Mouse (Mus musculus): ENCODE data around the gene Slc16a6. TPM values are rescaled to one million over a fixed set of nuclear protein-coding genes. Genes with fewer than 3 reads are reported as not detected.

Slc16a6 gene
- total RNA-seq, 2 experiments from 2014 or later, result 7.7 to 11.4 TPM

GRCm38 (mm10) chr11:109419961-109420566 lies 53.3 kb downstream of the Slc16a6 start:
- no peak for DNase-seq (ENCODE audit: extremely low spot score in 1 of 2, low spot score in 1 of 2)

GRCm38 (mm10) chr11:109419461-109419860 lies 53.9 kb downstream of the Slc16a6 start:
- no peak for DNase-seq (ENCODE audit: extremely low spot score in 1 of 2, low spot score in 1 of 2)

GRCm38 (mm10) chr11:109417472-109418040 lies 55.8 kb downstream of the Slc16a6 start:
- no peak for DNase-seq (ENCODE audit: extremely low spot score in 1 of 2, low spot score in 1 of 2)

GRCm38 (mm10) chr11:109416709-109417420 lies 56.5 kb downstream of the Slc16a6 start:
- no peak for DNase-seq (ENCODE audit: extremely low spot score in 1 of 2, low spot score in 1 of 2)

- DNase-seq (ENCODE audit: extremely low spot score in 1 of 2, low spot score in 1 of 2), result no peak
These were observed 58.6 kb downstream of the Slc16a6 start for GRCm38 (mm10) chr11:109414802-109415201.

- no peak for DNase-seq (ENCODE audit: extremely low spot score in 1 of 2, low spot score in 1 of 2)
These were observed 59.8 kb downstream of the Slc16a6 start, which contains the start of gene 9930022D16Rik for GRCm38 (mm10) chr11:109413617-109414016. 9930022D16Rik (plus strand) TSS chr11:109413917.

GRCm38 (mm10) chr11:109410197-109410980 lies 63.0 kb downstream of the Slc16a6 start:
- no peak for DNase-seq (ENCODE audit: extremely low spot score in 1 of 2, low spot score in 1 of 2)

- DNase-seq (ENCODE audit: extremely low spot score in 1 of 2, low spot score in 1 of 2), result no peak
These were observed 67.0 kb downstream of the Slc16a6 start for GRCm38 (mm10) chr11:109406431-109406830.

Small RNA genes within 50 kb of the gene (microRNA-seq; reads per million reads assigned to microRNA genes)
- 0 reads per million in 2 experiments for gene Gm25540

Other genes starting within 250 kb of the Slc16a6 start
- 10 to 100 TPM; 12.5 TPM for gene Rgs9, start 175.5 kb downstream of the Slc16a6 start, total RNA-seq (2021)
- gene Gna13, start 110.8 kb downstream of the Slc16a6 start, total RNA-seq (2021), result 10 to 100 TPM; 50.7 to 52.8 TPM
- not detected for gene 9930022D16Rik, start 59.7 kb downstream of the Slc16a6 start, total RNA-seq (2021)
- 10 to 100 TPM; 57.3 to 63.2 TPM for gene Amz2, start 47.7 kb downstream of the Slc16a6 start, total RNA-seq (2021)
- gene Arsg, start 224 bp downstream of the Slc16a6 start, total RNA-seq (2021), result 10 to 100 TPM; 11.4 to 12.3 TPM
- 10 to 100 TPM; 25.1 to 25.5 TPM for gene Wipi1, start 138.4 kb upstream of the Slc16a6 start, total RNA-seq (2021)
- gene Prkar1a, start 175.8 kb upstream of the Slc16a6 start, total RNA-seq (2021), result 100 to 1,000 TPM; 535 to 544 TPM
- gene Fam20a, start 248.7 kb upstream of the Slc16a6 start, total RNA-seq (2021), result 10 to 100 TPM; 14.3 to 15.0 TPM